ENCODE assay signal across 14 mouse cellular contexts in the genomic region with DNA sequence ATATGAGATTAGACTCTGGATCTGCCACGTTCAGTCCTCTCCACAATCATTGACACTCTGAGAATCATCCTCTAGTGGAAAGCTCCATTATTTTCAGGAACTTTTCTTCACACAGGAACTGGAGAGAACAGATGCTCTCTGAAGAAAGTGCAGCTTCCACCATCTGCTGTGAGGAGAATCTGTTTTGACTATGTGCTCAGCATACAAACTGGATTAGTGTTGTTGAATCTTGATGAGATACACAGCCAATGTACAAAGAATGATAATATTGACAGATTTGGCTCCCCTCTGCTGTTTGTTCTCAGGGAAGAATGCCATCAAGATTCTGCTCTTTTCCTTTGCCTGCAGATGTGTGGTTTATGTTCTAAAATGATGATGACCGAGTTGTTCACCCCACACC.
DNase-seq lines count a peak whose midpoint lies in the region; ATAC-seq and TF ChIP-seq lines count a peak whose summit lies in the region.
"Had no signal": no experiment of that assay in that cellular context is flagged by ENCODE, and none has a peak within 500 bp of the region (broad histone marks: within the 10 kb centered on the region; RNA-seq: fewer than 3 reads in every experiment).

No protein-coding gene starts in this region.

- no peaks in the 10 kb centered on the region for H3K27me3 ChIP-seq in forebrain, embryonic 13.5 days
- H3K27me3 ChIP-seq in forebrain, embryonic 11.5 days (ENCODE audit: control insufficient read depth, insufficient read depth, low read length), result no peaks in the 10 kb centered on the region

- H3K4me1 ChIP-seq in forebrain, embryonic 13.5 days, result no peaks in the 10 kb centered on the region
- H3K4me1 ChIP-seq in forebrain, embryonic 11.5 days (replicated peaks; ENCODE audit: control insufficient read depth, insufficient read depth, low read length), result no peaks in the 10 kb centered on the region

- H3K36me3 ChIP-seq in forebrain, embryonic 13.5 days (ENCODE audit: poor library complexity, severe bottlenecking), result no peaks in the 10 kb centered on the region
- H3K36me3 ChIP-seq in forebrain, embryonic 11.5 days (ENCODE audit: control insufficient read depth, insufficient read depth, low read length), result no peaks in the 10 kb centered on the region

- no peak for TF ChIP-seq CTCF in left cerebral cortex, adult 2 months (IDR thresholded peaks at IDR 0.05)

- no peak overlapping the region for H3K9ac ChIP-seq in forebrain, embryonic 13.5 days
- no peak overlapping the region for H3K9ac ChIP-seq in forebrain, embryonic 11.5 days (ENCODE audit: low read length)

- H3K4me2 ChIP-seq in forebrain, embryonic 13.5 days, result no peak overlapping the region
- H3K4me2 ChIP-seq in forebrain, embryonic 11.5 days (ENCODE audit: low read depth, low read length, severe bottlenecking), result no peak overlapping the region

- H3K27ac ChIP-seq in forebrain, embryonic 13.5 days, result no peak overlapping the region
- H3K27ac ChIP-seq in forebrain, embryonic 11.5 days (ENCODE audit: low read depth, low read length), result no peak overlapping the region
- no peak overlapping the region for H3K27ac ChIP-seq in left cerebral cortex, adult 2 months
- H3K27ac ChIP-seq: kidney, postnatal 0 days had no signal

- peak; percentile 66; the same call in 1 of the 2 replicates for ATAC-seq in forebrain, embryonic 13.5 days
- no peak for ATAC-seq in forebrain, embryonic 11.5 days (replicated peaks; ENCODE audit: low FRiP score)
- ATAC-seq: activated CD4-positive, CD25-positive, alpha-beta regulatory T cell, adult 4 months had no signal

- intact Hi-C loops in left cerebral cortex, adult 2 months (cut with DNase I), result no loop called here

- H3K9me3 ChIP-seq in forebrain, embryonic 13.5 days (replicated peaks), result no peaks in the 10 kb centered on the region
- no peaks in the 10 kb centered on the region for H3K9me3 ChIP-seq in forebrain, embryonic 11.5 days (ENCODE audit: control insufficient read depth, low read length)

- 78% methylated on average over 2 of the region's 2 CpGs for WGBS in forebrain, embryonic 13.5 days
- WGBS in forebrain, embryonic 11.5 days, result 82% methylated on average over 2 of the region's 2 CpGs

- no peak overlapping the region for H3K4me3 ChIP-seq in forebrain, embryonic 13.5 days
- no peak overlapping the region for H3K4me3 ChIP-seq in forebrain, embryonic 11.5 days (ENCODE audit: low read depth, low read length)
- H3K4me3 ChIP-seq in left cerebral cortex, adult 2 months, result no peak overlapping the region
- H3K4me3 ChIP-seq: myocyte had no signal

- no peak for DNase-seq in forebrain, embryonic 11.5 days (ENCODE audit: low spot score)
- DNase-seq in right cerebral cortex, adult 2 months (ENCODE audit: low spot score in 2 of 2), result peak; percentile 58 to 66
- no peak for DNase-seq in right cerebral cortex, postnatal 14 days
- peak; percentile 13 to 20 for DNase-seq in left cerebral cortex, adult 2 months (ENCODE audit: extremely low spot score in 1 of 2, low spot score in 2 of 2)
- DNase-seq in spleen, adult 18-20 months, result no peak
- DNase-seq in T-cell, adult 2 months (ENCODE audit: low spot score), result no peak
- DNase-seq in urinary bladder, postnatal 10 days (ENCODE audit: low spot score), result no peak
- DNase-seq: embryo, embryonic 11 days; heart, adult 18-20 months; retina, postnatal 1 day had no signal

Comparison
In these comparisons a context has a peak if more than half of its experiments do, and no peak if none do; other contexts are left out.
1. DNase-seq: peak in right cerebral cortex, adult 2 months (2 of 2) and left cerebral cortex, adult 2 months (2 of 2); none in forebrain, embryonic 11.5 days (single experiment), right cerebral cortex, postnatal 14 days (single experiment), spleen, adult 18-20 months (0 of 2), T-cell, adult 2 months (single experiment) and urinary bladder, postnatal 10 days (single experiment).